Mouse (Mus musculus): Measurements from ENCODE around the gene Mybpc2. TPM values are rescaled to one million over a fixed set of nuclear protein-coding genes. Genes with fewer than 3 reads are reported as not detected.

Mybpc2 gene
- total and polyA plus RNA-seq, 3 experiments: 2.0 to 8.3 (median 5.0) TPM

DNA sequence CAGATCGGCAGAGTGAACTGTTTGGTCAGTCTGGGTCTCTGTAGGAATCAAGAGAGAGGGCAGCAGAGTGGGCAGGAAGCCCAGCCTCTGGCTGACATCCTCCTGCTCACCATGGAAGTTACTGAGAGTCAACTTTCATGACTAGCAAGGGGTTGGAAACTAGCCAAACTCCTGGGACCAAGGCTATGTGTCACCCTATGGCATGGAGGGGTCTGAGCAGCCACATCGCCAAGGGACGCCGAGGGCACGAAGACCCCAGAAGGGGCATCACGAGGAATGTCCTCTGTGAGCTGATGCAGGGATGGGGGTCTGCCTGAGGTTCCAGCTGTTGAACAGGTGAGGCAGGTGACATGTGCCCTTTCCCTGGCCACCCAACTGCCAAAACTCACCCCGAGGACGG lies 35.9 kb downstream of the Mybpc2 start:
- TF ChIP-seq JUN (IDR thresholded peaks at IDR 0.05; ENCODE audit: insufficient read depth, low read depth, low read length): no peak
- TF ChIP-seq POLR2A (IDR thresholded peaks at IDR 0.05; ENCODE audit: low read depth, low read length): no peak
- dilution Hi-C loops (cut with MboI; ENCODE audit: extremely low pct_ligation_motif_present, extremely low pct_unique_long_range_greater_than_20kb, low sequenced_read_pairs): no loop called here
- in situ Hi-C loops (cut with MboI; ENCODE audit: low pct_ligation_motif_present, low pct_unique_long_range_greater_than_20kb, low sequenced_read_pairs): loop anchor here (10.0 kb wide), 1 partner anchor 104 kb away; the partner anchor contains the start of genes 1700008O03Rik and Syt3

DNA sequence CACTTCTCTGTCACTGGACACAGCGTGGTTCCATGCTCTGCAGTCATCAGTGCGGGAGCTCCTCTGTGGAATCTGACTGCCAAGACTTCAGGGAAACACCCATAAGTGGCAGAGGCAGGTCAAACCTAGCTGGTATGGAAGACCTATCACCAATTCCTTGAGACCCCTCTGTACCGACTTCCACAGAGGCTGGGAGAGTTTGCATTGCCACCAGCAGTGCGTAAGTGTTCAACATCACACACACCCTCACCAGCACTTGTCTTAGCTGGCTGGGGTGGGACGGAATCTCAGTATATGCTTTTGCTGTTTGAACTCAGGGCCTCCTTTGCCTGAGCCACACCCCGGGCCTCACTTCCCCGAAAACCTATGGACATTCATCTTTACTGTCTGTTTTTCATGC lies 36.5 kb downstream of the Mybpc2 start:
- no peaks in the 10 kb centered on the region for H3K27me3 ChIP-seq (replicated peaks)
- dilution Hi-C loops (cut with MboI; ENCODE audit: extremely low pct_ligation_motif_present, extremely low pct_unique_long_range_greater_than_20kb, low sequenced_read_pairs) (no loop called here), in situ Hi-C loops (cut with MboI; ENCODE audit: low pct_ligation_motif_present, low pct_unique_long_range_greater_than_20kb, low sequenced_read_pairs) (loop anchor here (10.0 kb wide), 1 partner anchor 103 kb away; the partner anchor contains the start of genes 1700008O03Rik and Syt3)
- H3K9ac ChIP-seq (ENCODE audit: insufficient read depth, low read depth): no peak overlapping the region
- no peak for TF ChIP-seq CHD1 (IDR thresholded peaks at IDR 0.05; ENCODE audit: low read depth, low read length)
- no peaks in the 10 kb centered on the region for H3K79me2 ChIP-seq (replicated peaks; ENCODE audit: control insufficient read depth, extremely low read depth, insufficient read depth, poor library complexity, severe bottlenecking)
- no peaks in the 10 kb centered on the region for H3K9me3 ChIP-seq (replicated peaks; ENCODE audit: low read length)
- peaks cover 29 to 69% of the 10 kb centered on the region in 2 experiments for H3K36me3 ChIP-seq (replicated peaks in 1 of 2; ENCODE audit: control insufficient read depth in 1 of 2, insufficient read depth in 1 of 2, low read length in 1 of 2)
- no peak for DNase-seq (ENCODE audit: extremely low read depth)
- H3K27ac ChIP-seq (ENCODE audit: insufficient read depth, low read depth): no peak overlapping the region
- no peaks in the 10 kb centered on the region for H3K4me1 ChIP-seq (ENCODE audit: control insufficient read depth in 1 of 2, insufficient read depth in 2 of 2)
- no peak overlapping the region for H3K4me2 ChIP-seq (ENCODE audit: insufficient read depth, low read depth, poor library complexity, severe bottlenecking)
- no peak overlapping the region for H3K4me3 ChIP-seq (replicated peaks in 1 of 3; ENCODE audit: low read depth in 2 of 3, low read length in 2 of 3, poor library complexity in 1 of 3)

More for the DNA sequence above, 35.9 kb downstream of the Mybpc2 start:
- Histone ChIP-seq H3K4me3 (replicated peaks in 1 of 3; ENCODE audit: low read depth in 2 of 3, low read length in 2 of 3, poor library complexity in 1 of 3) (no peak overlapping the region), H3K79me2 (replicated peaks; ENCODE audit: control insufficient read depth, extremely low read depth, insufficient read depth, poor library complexity, severe bottlenecking) (no peaks in the 10 kb centered on the region), H3K27ac (ENCODE audit: insufficient read depth, low read depth) (no peak overlapping the region), H3K4me1 (ENCODE audit: control insufficient read depth in 1 of 2, insufficient read depth in 2 of 2) (no peaks in the 10 kb centered on the region), H3K9me3 (replicated peaks; ENCODE audit: low read length) (no peaks in the 10 kb centered on the region), H3K9ac (ENCODE audit: insufficient read depth, low read depth) (no peak overlapping the region), H3K36me3 (replicated peaks in 1 of 2; ENCODE audit: control insufficient read depth in 1 of 2, insufficient read depth in 1 of 2, low read length in 1 of 2) (peaks cover 32 to 75% of the 10 kb centered on the region in 2 experiments), H3K4me2 (ENCODE audit: insufficient read depth, low read depth, poor library complexity, severe bottlenecking) (no peak overlapping the region), H3K27me3 (replicated peaks) (no peaks in the 10 kb centered on the region)
- DNase-seq (ENCODE audit: extremely low read depth): no peak

DNA sequence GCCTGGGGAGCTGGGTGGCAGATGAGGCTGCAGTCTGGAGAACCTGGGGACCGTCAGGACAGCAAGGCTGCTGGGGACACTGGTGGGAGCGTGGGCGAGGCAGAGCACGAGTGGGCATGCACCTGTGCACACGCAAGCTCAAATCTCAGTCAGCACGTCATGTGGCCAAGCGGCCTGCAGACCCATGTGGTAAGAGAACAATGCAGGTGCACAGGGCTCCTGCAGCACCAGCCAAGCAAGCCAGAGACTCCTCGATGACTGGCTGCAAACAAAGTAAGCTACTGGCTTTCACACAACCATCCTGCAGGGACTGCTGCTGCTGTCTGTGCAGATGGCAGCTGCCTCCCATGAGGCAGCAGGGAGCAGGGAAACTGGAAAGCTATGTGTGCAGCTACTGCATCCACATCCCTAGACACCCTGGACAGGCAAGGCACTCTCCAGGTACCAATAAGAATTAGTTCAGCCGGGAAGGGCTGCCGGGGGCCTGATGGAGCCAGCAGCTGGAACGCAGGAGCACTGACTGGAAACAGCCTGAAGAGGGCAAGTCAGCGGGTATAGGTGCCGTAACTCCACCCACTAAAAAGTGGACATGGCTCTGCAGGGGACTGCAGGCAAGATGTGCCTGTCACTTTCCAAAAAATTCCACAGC lies 37.4 kb downstream of the Mybpc2 start:
- in situ Hi-C loops (cut with MboI; ENCODE audit: low pct_ligation_motif_present, low pct_unique_long_range_greater_than_20kb, low sequenced_read_pairs): loop anchor here (10.0 kb wide), 1 partner anchor 102 kb away; the partner anchor contains the start of genes 1700008O03Rik and Syt3

More for the DNA sequence above, 37.4 kb downstream of the Mybpc2 start:
- no peaks in the 10 kb centered on the region for H3K4me1 ChIP-seq (ENCODE audit: control insufficient read depth in 1 of 2, insufficient read depth in 2 of 2)
- H3K9me3 ChIP-seq (replicated peaks; ENCODE audit: low read length): no peaks in the 10 kb centered on the region
- no peak overlapping the region for H3K4me3 ChIP-seq (replicated peaks in 1 of 3; ENCODE audit: low read depth in 2 of 3, low read length in 2 of 3, poor library complexity in 1 of 3)
- dilution Hi-C loops (cut with MboI; ENCODE audit: extremely low pct_ligation_motif_present, extremely low pct_unique_long_range_greater_than_20kb, low sequenced_read_pairs): no loop called here
- TF ChIP-seq POLR2A (IDR thresholded peaks at IDR 0.05; ENCODE audit: low read depth, low read length): no peak
- no peak for TF ChIP-seq ELF1 (IDR thresholded peaks at IDR 0.05; ENCODE audit: low read depth, low read length)
- no peak for TF ChIP-seq CHD2 (IDR thresholded peaks at IDR 0.05; ENCODE audit: low read length)
- H3K79me2 ChIP-seq (replicated peaks; ENCODE audit: control insufficient read depth, extremely low read depth, insufficient read depth, poor library complexity, severe bottlenecking): no peaks in the 10 kb centered on the region
- H3K27ac ChIP-seq (ENCODE audit: insufficient read depth, low read depth): no peak overlapping the region
- DNase-seq (ENCODE audit: extremely low read depth): no peak
- peaks cover 8% of the 10 kb centered on the region for H3K27me3 ChIP-seq (replicated peaks)
- peaks cover 22 to 60% of the 10 kb centered on the region in 2 experiments for H3K36me3 ChIP-seq (replicated peaks in 1 of 2; ENCODE audit: control insufficient read depth in 1 of 2, insufficient read depth in 1 of 2, low read length in 1 of 2)
- no peak overlapping the region for H3K4me2 ChIP-seq (ENCODE audit: insufficient read depth, low read depth, poor library complexity, severe bottlenecking)
- H3K9ac ChIP-seq (ENCODE audit: insufficient read depth, low read depth): no peak overlapping the region
